Mouse (Mus musculus) brain, embryonic 14.5 days (tissue): ENCODE results near the gene Tgif2lx1. TPM values are rescaled to one million over a fixed set of nuclear protein-coding genes. Genes with fewer than 3 reads are reported as not detected.
"Not testable (repeated sequence)": the region's sequence is repeated elsewhere in the genome, so short reads cannot be mapped to it uniquely, and the experiment has no call there.

ENCODE experiments used
- DNase-seq: peaks from one replicate; pipeline ENCODE4 v3.0.0-alpha.2; 2011; ENCODE audit warnings: low read depth
- polyA plus RNA-seq: library from polyadenylated mRNA; depleted of rRNA; stranded (reverse); fragments of >200 nt; gene quantifications from 2 replicates; pipeline ENCODE4 v1.2.3, GENCODE M21; 2012; rRNA removed

The Tgif2lx1 gene
- not detected in 2 replicates for polyA plus RNA-seq

DNA sequence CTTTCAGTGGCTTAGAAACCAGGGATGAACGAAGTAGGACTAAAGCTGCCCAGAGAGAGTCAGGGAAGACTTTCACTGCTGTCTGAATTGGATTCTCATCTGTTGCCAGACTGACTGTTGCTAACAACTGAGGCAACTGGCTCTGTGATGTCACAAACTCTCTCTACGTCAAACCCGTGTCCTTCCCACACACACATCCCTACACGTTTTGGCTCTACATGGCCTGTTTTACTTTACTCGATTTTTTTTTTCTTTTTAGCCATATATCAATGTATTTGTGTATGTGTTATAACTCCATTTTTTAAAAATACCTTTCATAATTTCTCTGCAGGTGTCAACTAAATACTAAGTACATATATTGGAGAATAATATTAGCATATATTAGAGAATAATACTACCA, at the start of gene Tgif2lx1:
Gene Tgif2lx1 (minus strand): TSS at position 101 of the 400 bp plus-strand sequence.
- not testable (repeated sequence) for DNase-seq

Other genes starting within 250 kb of the Tgif2lx1 start
- not detected in 2 replicates for gene Tgif2lx2, start 53.5 kb downstream of the Tgif2lx1 start, polyA plus RNA-seq